Mouse (Mus musculus): ENCODE measurements around the gene Srbd1. TPM values are rescaled to one million over a fixed set of nuclear protein-coding genes. Genes with fewer than 3 reads are reported as not detected.

The Srbd1 gene
- polyA plus RNA-seq, 1 experiment = 3.6 TPM

DNA sequence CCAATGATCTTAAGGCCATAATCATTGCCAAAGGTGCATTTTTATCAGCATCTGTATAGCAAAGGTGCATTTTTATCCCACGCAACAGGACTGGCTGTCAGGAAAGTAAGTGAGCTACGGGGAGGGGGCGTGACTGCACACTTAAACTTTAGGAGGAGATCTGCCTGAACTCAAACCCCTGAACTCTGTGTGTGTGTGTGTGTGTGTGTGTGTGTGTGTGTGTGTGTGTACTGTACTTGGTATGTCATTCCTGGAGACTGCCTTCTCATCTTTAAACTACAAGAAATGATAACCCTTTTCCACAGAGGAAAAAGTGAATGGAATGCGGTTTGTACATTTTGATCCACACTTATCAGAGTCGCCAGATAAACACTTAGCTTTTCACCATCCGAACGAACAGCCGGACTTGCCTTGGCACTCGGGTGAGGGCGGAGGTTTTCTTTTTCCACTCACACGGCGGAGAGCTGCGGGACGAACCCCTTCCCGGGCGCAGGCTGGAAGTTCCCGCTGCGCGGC lies 21.1 kb upstream of the Srbd1 start:
- Histone ChIP-seq H3K4me3 (ENCODE audit: insufficient read depth, low read depth, low read length) (peak overlapping the region; percentile 79), H3K27ac (replicated peaks; ENCODE audit: low read depth, low read length) (peak overlapping the region; percentile 95), H3K4me1 (ENCODE audit: control insufficient read depth, insufficient read depth, insufficient read length, low read length) (peaks cover 8% of the 10 kb centered on the region)

DNA sequence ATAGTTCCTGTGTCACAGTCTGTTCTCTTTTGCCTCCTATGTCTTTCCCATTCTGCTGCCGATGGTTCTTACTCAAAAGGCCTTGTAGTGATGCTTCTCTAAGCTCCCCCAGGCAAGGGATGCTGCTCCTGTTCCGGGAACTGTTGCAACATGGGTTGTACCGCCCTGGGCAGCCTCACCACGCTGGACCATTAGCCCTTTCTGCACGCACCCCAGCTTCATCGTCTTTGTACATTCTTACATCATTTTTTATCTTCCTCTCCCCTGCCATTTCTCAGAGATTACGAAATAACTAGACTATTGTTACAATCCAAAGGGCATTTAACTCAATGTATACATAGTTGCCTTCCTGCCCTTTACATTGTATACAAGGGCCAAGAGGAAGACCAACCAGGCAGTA lies 19.4 kb upstream of the Srbd1 start:
- H3K4me3 ChIP-seq (ENCODE audit: insufficient read depth, low read depth, low read length) = no peak overlapping the region
- H3K27ac ChIP-seq (replicated peaks; ENCODE audit: low read depth, low read length) = no peak overlapping the region
- 0 out of 2 replicates have a peak, but pooled peaks cover under 1% of the 10 kb centered on the region for H3K4me1 ChIP-seq (ENCODE audit: control insufficient read depth, insufficient read depth, insufficient read length, low read length)

DNA sequence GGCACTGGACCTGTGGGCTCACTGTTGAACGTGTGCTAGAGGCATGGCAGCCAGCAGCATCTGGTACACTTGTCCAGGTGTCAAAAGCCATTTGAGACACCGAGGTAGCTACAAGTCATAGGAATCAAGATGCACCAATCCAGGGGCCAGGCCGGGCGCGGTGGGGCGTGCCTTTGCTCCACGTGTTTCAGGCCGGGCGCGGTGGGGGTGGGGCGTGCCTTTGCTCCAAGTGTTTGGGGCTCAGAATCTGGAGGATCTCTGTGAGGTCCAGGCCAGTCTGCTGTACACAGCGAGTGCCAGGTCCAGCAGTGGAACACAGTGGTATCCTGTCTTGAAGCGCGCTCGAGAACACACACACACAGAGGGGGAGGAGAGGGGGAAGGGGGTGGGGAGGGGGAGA lies 17.7 kb upstream of the Srbd1 start:
- no peak overlapping the region for H3K4me3 ChIP-seq (ENCODE audit: insufficient read depth, low read depth, low read length)
- no peak overlapping the region for H3K27ac ChIP-seq (replicated peaks; ENCODE audit: low read depth, low read length)
- H3K4me1 ChIP-seq (ENCODE audit: control insufficient read depth, insufficient read depth, insufficient read length, low read length) = no peaks in the 10 kb centered on the region

DNA sequence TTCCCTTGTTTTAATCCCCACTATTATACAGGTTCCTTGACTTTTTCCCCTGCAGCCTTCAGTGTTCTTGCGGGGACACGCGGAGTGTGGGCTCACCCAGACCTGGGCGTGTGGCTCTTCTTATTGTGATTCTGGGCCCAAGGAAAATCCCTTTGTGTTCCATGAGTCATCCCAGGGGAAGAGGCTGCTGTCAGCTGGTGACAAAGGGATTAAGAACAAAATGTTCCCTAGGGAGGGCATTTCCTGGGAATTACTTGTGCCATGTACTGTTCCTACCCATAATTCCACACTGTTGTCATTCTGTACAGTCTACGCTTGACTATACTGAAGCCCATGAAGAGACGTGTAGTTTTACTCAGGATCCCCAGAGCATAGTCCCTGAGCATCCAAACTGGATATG lies 12.0 kb upstream of the Srbd1 start:
- Histone ChIP-seq H3K4me3 (ENCODE audit: insufficient read depth, low read depth, low read length) (no peak overlapping the region), H3K4me1 (ENCODE audit: control insufficient read depth, insufficient read depth, insufficient read length, low read length) (no peaks in the 10 kb centered on the region), H3K27ac (replicated peaks; ENCODE audit: low read depth, low read length) (no peak overlapping the region)

DNA sequence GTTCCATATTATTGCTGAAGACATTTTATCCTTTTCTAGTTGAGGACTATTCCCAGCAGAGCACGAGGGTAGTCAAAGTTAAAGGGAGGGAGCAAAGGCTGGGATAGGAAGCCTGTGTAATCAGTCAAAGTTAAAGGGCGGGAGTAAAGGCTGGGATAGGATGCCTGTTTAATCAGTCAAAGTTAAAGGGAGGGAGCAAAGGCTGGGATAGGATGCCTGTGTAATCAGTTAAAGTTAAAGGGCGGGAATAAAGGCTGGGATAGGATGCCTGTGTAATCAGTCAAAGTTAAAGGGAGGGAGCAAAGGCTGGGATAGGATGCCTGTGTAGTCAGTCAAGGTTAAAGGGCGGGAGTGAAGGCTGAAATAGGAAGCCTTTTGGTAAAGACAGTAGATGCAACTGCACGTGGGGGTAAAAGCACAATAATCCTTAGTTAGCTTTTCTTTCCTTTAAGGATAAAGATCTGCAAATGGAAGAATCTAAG lies 5.9 kb upstream of the Srbd1 start:
- no peaks in the 10 kb centered on the region for H3K4me1 ChIP-seq (ENCODE audit: control insufficient read depth, insufficient read depth, insufficient read length, low read length)
- H3K27ac ChIP-seq (replicated peaks; ENCODE audit: low read depth, low read length) = no peak overlapping the region
- no peak overlapping the region for H3K4me3 ChIP-seq (ENCODE audit: insufficient read depth, low read depth, low read length)

DNA sequence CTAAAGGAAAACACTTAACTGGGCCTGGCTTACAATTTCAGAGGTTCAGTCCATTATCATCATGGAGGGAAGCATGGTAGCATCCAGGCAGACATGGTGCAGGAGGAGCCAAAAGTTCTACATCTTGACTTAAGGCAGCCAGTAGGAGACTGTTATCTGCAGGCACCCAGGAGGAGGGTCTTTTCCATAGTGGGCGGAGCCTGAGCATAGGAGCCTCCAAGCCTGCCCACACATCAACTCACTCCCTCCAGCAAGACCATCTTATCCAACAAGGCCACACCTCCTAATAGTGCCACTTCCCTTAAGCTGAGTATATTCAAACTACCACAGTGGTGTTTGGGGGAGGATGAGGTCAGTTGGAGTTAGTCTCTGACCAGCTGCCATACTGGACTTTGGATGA lies 4.8 kb upstream of the Srbd1 start:
- Histone ChIP-seq H3K27ac (replicated peaks; ENCODE audit: low read depth, low read length) (no peak overlapping the region), H3K4me3 (ENCODE audit: insufficient read depth, low read depth, low read length) (no peak overlapping the region), H3K4me1 (ENCODE audit: control insufficient read depth, insufficient read depth, insufficient read length, low read length) (no peaks in the 10 kb centered on the region)

DNA sequence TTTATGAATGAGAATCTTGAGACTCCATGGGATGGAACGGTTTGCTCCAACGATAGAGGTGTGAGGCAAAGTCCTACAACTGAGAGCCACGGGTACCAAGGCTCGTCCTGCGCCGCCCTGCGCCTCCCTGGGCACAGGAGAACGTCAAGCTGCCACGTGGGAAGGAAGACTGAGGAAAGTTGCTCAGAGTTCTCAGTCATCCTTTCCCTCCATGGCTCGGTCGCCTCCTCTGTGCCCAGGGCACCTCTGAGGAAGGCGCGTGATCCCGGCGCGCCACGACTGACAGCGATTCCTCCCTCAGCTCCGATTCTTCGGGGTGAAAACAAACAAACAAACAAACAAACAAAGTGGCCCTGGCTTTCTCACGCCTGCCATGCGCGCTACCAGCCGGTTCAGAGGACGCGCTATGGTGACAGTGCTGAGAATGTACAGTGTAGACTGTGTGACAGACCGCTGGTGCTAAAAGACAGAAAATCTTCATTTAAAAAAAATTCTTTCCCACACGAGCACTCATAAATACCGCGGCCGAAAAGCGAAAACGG lies 367 bp downstream of the Srbd1 start:
- Histone ChIP-seq H3K4me1 (ENCODE audit: control insufficient read depth, insufficient read depth, insufficient read length, low read length) (0 out of 2 replicates have a peak, but pooled peaks cover 3% of the 10 kb centered on the region), H3K4me3 (ENCODE audit: insufficient read depth, low read depth, low read length) (peak overlapping the region; percentile 80), H3K27ac (replicated peaks; ENCODE audit: low read depth, low read length) (peak overlapping the region; percentile 42)

DNA sequence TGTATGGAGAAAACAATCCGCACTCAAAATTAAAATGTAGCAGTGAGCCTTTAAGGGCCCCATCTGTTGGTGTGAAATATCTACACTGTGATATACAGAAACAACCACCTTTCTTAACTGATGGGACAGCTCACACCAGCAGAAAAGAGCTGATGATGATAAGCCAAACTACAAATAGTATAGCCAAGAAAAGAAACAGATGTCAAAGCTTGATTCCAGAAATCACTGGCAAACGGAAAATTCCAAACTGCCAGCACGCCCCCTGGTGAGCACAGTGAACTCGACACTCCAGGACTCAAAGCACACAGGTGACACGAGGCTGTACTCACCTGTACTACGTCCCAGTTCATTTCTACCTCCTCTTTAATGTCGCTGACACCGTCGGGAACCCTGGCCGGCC lies 9.1 kb downstream of the Srbd1 start:
- Histone ChIP-seq H3K27ac (replicated peaks; ENCODE audit: low read depth, low read length) (no peak overlapping the region), H3K4me1 (ENCODE audit: control insufficient read depth, insufficient read depth, insufficient read length, low read length) (no peaks in the 10 kb centered on the region), H3K4me3 (ENCODE audit: insufficient read depth, low read depth, low read length) (no peak overlapping the region)

DNA sequence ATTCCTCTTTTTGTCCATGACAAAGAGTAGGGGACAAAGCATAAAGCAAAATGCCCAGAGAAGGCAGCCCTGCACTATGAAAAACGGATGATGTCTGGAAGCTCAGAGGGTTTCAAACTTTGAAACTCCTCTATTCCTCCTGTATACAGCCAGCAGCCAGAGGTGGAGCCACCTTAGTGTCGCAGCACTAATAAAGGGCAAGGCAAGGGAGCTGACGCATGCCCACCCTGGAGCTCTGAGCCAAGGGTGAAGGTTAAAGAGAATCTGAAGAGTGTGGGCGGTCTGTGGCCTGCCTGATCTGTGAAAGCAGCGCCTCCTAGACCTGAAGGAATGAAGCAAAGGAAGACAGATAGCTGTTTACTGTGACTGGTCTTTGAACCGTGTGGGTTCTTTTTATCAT lies 10.5 kb downstream of the Srbd1 start:
- Histone ChIP-seq H3K4me1 (ENCODE audit: control insufficient read depth, insufficient read depth, insufficient read length, low read length) (no peaks in the 10 kb centered on the region), H3K4me3 (ENCODE audit: insufficient read depth, low read depth, low read length) (no peak overlapping the region), H3K27ac (replicated peaks; ENCODE audit: low read depth, low read length) (no peak overlapping the region)

DNA sequence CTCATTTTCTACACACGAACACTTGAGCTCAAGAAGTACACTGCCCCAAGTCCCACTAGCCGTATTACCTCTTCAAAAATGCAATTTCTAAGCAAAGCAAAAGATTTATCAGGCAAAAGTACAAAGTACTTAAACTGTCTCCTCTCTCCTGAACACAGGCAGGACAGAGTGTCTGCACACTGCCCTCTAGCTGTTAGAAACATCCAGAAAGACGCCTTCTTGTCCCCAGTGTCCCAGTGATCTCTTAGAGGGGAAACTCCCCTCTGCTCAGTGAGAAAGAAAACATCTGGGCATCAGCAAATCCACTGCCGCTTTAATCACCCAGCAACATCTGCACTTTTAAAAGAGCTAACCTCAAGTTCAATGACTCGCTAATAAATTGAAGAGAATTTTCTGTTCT lies 12.4 kb downstream of the Srbd1 start:
- H3K4me3 ChIP-seq (ENCODE audit: insufficient read depth, low read depth, low read length) = no peak overlapping the region

DNA sequence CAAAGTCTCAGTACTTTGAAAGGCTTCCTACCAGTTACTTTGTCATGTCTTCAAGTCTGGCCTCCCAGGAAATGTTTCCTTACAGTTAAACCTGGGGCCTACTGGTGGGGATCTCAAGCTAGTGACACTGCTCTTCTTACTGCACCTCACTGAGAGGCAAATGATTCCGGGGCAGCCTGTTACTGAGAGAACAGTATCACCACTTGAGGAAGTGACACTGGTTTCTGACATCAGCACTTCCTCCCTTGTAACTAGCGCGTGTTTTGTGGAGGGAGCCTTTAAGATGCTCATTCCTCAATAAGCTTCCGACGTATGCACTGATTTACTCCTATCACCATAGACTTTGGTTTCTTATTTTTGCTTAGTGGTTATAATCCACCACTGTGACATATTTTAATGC lies 16.8 kb downstream of the Srbd1 start:
- Histone ChIP-seq H3K27ac (replicated peaks; ENCODE audit: low read depth, low read length) (no peak overlapping the region), H3K4me1 (ENCODE audit: control insufficient read depth, insufficient read depth, insufficient read length, low read length) (no peaks in the 10 kb centered on the region), H3K4me3 (ENCODE audit: insufficient read depth, low read depth, low read length) (no peak overlapping the region)

More for the DNA sequence above, 12.4 kb downstream of the Srbd1 start:
- Histone ChIP-seq H3K4me1 (ENCODE audit: control insufficient read depth, insufficient read depth, insufficient read length, low read length) (no peaks in the 10 kb centered on the region), H3K27ac (replicated peaks; ENCODE audit: low read depth, low read length) (no peak overlapping the region)

DNA sequence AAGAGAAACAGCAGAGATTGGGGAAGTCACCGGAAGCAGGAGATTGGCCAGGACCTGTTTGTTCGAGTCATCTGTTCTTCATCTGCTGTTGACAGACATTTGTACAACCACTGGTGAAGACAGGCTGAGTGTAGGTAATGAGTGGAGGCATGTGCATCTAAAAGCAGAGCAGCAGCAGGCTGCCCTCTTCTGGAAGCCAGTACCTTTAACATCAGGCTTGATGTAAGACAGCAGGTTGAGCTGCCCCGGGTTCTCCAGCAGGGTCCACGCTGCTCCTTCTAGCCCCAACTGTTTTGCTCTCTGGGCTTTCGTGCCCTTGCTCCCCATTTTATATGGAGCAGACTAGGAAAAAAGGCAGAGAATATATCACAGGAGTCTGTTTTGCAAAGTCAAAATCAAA lies 19.1 kb downstream of the Srbd1 start:
- no peaks in the 10 kb centered on the region for H3K4me1 ChIP-seq (ENCODE audit: control insufficient read depth, insufficient read depth, insufficient read length, low read length)
- H3K27ac ChIP-seq (replicated peaks; ENCODE audit: low read depth, low read length) = no peak overlapping the region
- no peak overlapping the region for H3K4me3 ChIP-seq (ENCODE audit: insufficient read depth, low read depth, low read length)

DNA sequence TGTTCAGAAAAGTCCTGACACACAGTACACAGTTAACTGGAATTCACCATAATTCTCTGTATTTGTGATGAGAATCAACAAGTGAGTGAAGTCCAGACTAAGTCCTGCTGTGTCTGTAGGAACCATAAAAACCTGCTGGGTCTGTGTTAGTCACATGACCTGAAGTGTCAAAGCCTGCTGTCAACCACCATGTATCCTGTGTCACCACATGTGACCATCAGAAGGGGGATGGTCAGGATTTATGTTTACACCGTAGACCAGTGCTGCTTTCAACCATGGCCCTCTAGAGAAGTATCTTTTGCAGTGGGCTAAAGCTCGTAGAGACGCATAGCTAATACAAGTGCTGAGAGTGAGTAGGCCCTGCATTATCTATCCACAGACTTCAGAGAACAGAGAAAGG lies 21.8 kb downstream of the Srbd1 start:
- Histone ChIP-seq H3K4me1 (ENCODE audit: control insufficient read depth, insufficient read depth, insufficient read length, low read length) (no peaks in the 10 kb centered on the region), H3K27ac (replicated peaks; ENCODE audit: low read depth, low read length) (no peak overlapping the region), H3K4me3 (ENCODE audit: insufficient read depth, low read depth, low read length) (no peak overlapping the region)

DNA sequence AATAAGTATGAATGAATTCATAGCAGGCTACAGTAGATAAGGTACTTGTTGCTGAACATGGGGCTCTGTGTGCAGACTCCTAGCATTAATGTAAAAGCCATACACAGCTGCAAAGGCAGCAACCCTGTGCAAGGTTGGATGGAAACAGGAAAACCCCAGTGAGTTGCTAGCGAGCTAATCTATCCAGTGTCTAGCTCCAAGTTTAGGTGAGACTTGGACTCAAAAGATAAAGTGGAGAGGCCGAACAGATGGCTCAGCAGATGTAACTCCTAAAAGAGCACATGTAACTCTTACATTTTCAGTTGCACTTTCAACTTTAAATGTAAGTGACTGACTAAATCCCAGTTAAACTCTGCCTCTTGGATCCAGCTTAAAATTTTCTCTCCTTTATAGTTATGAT lies 48.1 kb downstream of the Srbd1 start:
- no peak overlapping the region for H3K4me3 ChIP-seq (ENCODE audit: insufficient read depth, low read depth, low read length)
- H3K4me1 ChIP-seq (ENCODE audit: control insufficient read depth, insufficient read depth, insufficient read length, low read length) = no peaks in the 10 kb centered on the region
- no peak overlapping the region for H3K27ac ChIP-seq (replicated peaks; ENCODE audit: low read depth, low read length)

DNA sequence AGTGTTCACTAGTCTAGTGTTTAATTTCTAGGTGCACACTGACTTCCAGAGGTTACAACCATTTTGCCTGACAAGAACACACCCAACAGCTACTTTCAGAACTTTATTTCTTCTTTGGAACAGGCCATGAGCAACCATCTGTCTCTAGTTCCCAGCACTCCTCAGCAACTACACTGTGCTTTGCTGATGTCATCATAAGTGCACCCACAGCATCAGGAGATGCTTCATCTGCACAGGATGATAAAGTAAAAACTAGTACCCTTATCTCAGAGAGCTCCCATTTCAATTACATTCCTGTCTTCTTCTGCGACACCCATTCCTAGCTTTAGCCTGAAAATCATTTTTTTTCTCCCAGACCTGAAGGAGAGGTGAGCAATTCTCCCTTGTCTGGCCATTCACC lies 51.9 kb downstream of the Srbd1 start:
- Histone ChIP-seq H3K4me3 (ENCODE audit: insufficient read depth, low read depth, low read length) (no peak overlapping the region), H3K27ac (replicated peaks; ENCODE audit: low read depth, low read length) (no peak overlapping the region), H3K4me1 (ENCODE audit: control insufficient read depth, insufficient read depth, insufficient read length, low read length) (no peaks in the 10 kb centered on the region)

DNA sequence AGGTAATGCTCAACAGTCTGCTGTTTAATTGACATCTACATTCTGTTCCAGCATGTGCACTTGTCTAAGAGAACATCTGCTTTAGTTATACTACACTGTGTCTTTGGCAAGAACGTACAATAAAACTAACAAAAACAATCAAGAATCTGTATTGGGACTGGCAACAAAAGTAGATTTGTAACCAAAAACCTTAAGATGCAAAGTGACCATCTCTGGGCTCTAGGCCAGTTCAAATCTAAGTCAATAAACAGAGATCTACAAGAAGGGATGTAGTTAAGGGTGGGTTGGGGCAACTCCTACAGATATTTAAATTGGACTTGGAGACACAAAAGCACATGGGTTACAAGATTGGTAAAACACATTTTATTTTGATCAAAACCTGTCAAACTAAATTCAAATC lies 53.3 kb downstream of the Srbd1 start:
- no peaks in the 10 kb centered on the region for H3K4me1 ChIP-seq (ENCODE audit: control insufficient read depth, insufficient read depth, insufficient read length, low read length)
- no peak overlapping the region for H3K27ac ChIP-seq (replicated peaks; ENCODE audit: low read depth, low read length)
- no peak overlapping the region for H3K4me3 ChIP-seq (ENCODE audit: insufficient read depth, low read depth, low read length)

All from brown adipose tissue, adult 24 weeks (tissue).